Mouse (Mus musculus): Measurements from ENCODE around the gene Smc3.
"Not testable (repeated sequence)": the region's sequence is repeated elsewhere in the genome, so short reads cannot be mapped to it uniquely, and the experiment has no call there.

Smc3 gene

DNA sequence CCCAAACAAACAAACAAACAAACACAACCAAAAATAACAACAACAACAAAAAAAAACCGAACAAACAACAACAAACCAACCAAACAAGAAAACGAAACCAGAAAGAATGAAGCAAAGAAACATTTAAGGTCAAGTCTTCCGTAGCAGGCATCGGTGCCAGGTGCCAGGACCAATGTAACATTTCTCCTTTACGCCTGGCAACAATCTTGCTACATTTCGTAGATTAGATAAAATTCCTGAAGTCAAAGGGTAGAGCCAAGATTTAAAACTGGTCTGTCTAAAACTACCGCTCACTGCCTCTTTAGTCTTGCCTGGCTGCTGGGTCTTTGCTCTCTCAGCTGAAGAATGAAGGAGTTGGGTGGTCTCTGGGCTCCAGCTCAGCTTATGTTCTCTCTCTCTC, 24.1 kb upstream of the Smc3 start:
- no peak for DNase-seq (ENCODE audit: extremely low spot score, low spot score)

GRCm38 (mm10) chr19:53577025-53577800, 23.0 kb upstream of the Smc3 start:
- DNase-seq (ENCODE audit: extremely low spot score, low spot score) = no peak

DNA sequence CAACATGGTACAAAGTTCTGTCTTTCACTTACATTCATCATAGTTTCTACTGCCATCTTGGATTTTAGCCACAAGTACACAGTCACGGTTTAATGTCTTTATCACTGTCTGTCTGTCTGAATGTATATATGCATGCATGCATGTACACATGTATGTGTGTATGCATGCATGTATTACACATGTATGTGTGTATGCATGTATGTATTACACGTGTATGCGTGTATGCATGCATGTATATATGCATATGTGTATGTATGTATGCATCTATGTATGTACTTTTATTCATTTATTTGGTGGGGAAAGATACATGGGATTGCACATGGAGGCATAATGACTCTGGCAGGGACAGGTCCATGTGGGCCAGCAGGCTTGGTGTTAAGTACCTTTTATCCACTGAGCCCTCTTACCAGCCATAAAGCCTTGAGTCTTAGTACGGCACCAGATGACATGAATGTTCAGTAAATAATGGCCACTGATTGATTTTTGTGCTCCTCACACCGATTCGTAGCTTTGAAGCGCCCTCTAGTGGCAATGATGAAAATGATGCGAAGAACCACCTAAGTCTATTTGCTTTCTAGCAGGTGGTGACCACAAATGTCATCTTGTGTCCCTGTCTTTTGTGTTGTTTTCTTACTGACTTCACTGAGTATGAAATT, 21.5 kb upstream of the Smc3 start:
- peak; percentile 68 for DNase-seq (ENCODE audit: extremely low spot score, low spot score)

DNA sequence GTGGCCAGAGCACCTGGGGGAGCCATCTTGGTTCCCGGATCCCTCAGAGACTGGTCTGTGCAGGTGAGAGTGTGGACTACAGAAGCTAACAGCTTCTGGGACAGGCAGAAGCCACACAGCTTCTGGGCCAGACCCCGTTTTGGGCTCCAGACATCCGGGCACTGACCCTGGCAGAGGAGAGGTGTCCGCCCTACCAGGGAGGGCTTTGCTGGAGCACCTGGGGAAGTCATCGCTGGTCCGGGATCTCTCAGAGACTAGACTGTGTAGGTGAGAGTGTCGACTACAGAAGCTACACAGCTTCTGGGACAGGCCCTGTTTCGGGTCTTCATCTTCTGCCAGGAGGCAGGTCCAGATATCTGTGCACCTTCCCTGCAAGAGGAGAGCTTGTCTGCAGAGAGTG, 19.9 kb upstream of the Smc3 start:
- DNase-seq (ENCODE audit: extremely low spot score, low spot score) = peak; percentile 8

- DNase-seq (ENCODE audit: extremely low spot score, low spot score) = peak; percentile 6
These were observed 12.5 kb upstream of the Smc3 start for GRCm38 (mm10) chr19:53587686-53588085.

GRCm38 (mm10) chr19:53588968-53589367, 11.2 kb upstream of the Smc3 start, which contains the start of gene Nutf2-ps1:
Gene Nutf2-ps1, minus strand, starts transcription at chr19:53589068.
- not testable (repeated sequence) for DNase-seq (ENCODE audit: extremely low spot score, low spot score)

DNA sequence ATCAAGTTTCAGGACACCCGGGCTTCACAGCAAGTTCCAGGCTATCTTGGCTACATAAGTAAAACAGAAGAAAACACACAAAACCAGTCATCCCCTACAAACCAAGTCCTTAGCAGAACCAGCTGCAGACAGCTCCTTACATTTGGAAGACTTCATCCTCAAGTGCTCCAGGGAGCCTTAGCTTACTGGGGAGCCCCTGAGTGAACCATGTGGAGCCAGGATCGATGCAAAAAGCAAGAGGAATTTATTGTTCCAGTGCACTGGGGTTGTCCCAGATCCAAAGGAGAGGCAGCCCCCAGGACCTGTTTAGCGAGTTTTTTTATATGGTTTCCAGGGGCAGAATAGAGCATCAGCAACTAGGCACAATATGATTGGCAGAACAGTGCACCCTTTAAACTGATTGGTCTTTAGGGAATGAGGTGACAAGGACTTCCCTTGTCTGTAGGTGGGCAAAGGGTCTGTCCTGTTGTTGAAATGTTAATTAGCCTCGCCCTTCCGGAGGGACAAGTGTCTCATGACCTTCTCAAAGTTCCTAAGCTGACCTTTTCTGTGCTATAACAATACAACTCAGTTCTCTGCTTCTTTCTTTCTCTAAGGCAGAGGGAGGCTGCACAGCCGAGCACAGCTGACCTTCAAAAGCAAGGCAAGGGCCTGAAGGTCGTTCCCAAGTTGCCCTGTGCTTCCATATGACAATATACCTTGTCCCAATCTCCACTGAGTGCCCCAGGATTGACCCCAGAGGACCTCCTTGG, 3.3 kb upstream of the Smc3 start:
- DNase-seq (ENCODE audit: extremely low spot score, low spot score) = no peak

DNA sequence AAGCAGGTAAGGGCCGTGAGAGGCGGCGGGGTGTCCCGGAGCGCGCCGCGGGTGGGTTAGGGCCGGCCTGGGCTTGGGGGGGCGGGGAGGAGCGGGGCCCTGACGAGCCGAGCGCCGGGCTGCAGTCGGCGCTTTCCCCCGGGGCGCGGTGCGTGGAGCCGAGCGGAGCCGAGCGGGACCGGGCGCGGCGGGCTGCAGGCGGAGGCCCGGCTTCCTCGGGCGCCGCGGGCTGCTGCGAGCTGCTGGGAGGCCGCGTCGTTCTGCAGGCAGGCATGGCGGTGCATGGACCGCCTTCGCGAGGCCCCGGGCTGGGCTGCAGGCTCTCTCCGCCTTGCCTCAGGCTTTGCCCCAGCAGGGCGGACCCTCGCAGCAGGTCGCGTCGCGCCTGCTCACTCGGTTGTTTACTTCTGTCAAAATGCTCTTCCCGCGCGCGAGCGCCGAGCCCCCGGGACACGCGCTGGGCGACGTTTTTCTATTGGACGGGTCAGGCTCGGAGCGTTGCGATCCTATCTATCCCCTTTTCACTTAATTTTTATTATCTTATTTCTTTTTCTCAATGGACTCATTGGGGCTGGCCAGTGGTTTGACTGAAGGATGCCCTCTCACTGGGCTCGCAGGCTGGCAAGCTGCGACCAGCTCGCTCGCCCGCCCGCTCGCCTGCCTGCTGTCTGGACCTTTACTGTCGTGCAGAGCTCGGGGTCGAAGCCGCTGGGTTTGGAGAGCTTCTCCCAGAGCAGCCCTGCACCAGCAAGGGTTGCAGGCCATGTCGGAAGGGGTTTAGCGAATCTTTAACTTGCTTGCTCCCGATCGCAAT, 558 bp downstream of the Smc3 start:
- peak; percentile 67 for DNase-seq (ENCODE audit: extremely low spot score, low spot score)

- DNase-seq (ENCODE audit: extremely low spot score, low spot score) = no peak
These were observed 1.1 kb downstream of the Smc3 start for GRCm38 (mm10) chr19:53601363-53601655.

DNA sequence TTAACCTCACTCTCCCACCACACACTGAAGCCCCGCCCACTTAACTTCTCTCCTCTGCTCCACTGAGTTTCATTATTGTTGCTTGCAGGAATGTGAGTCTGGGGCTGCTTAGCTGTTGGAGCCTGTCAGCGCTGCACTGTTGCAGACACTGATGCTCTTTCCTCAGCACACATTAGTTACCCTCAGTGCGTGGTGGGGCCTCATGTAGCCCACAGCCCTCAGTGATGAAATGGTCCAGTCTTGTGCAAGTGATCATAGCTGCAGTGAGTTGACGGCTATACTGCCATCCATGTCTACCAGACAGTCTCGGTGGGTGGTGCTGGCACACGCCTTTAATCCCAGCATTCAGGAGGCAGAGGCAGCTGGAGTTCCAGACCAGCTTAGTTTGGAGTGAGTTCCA, 8.7 kb downstream of the Smc3 start:
- no peak for DNase-seq (ENCODE audit: extremely low spot score, low spot score)

GRCm38 (mm10) chr19:53621681-53622080, 21.5 kb downstream of the Smc3 start:
- DNase-seq (ENCODE audit: extremely low spot score, low spot score) = no peak

DNA sequence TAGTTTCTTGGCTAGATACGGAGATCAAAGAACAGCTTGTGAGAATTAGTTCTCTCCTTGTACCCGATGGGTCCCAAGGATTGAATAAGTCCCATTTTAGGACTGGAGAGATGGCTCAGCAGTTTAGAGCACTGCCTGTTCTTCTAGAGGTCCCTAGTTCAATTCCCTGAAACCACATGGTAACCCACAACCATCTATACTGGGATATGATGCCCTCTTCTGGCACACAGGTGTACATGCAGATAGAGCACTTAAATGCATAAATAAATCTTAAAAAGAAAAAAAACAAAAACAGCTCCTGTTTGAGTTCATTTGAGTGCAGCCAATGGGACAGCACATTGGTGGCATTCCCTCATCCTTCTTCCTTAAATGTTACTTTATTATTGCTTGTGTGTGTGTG, 37.8 kb downstream of the Smc3 start:
- no peak for DNase-seq (ENCODE audit: extremely low spot score, low spot score)

DNA sequence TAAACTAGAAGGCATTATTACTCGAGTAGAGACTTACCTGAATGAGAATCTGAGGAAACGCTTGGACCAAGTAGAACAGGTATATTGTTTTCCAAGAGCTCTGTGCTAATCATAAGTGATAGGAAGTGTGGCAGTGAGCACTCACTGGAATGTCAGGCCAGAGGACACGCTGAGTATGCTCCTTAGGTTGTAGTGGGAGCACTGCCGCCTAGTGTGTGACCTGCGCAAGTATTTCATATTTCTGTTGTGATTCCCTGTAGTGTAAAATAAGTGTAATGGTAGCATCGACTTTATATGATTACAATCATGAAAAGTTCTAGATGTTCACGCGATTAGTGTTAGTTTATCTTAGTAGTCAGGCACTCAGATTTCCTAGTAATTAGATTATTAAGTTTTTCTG, 38.5 kb downstream of the Smc3 start:
- DNase-seq (ENCODE audit: extremely low spot score, low spot score) = no peak

GRCm38 (mm10) chr19:53644020-53644595, 43.9 kb downstream of the Smc3 start:
- DNase-seq (ENCODE audit: extremely low spot score, low spot score) = no peak

DNA sequence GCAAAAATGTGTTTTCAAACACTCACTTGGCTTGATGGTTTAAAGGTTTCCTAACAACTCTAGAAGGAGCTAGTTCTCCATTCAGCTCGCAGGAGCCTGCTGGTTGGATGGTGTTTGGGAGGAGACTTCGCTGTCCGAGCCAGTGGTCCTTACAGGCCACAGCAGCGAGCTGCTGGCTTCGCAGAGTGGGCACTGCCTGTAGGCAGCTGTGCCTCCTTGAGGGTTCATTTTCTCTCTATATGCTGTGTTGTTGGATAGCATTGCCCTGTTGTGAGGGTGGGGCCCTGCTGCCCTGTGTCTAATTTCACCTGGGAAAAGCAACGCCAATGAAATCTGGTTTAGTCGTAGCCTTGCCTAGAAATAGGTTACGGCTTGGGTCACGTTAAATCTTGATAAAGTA, 47.1 kb downstream of the Smc3 start:
- DNase-seq (ENCODE audit: extremely low spot score, low spot score) = no peak

GRCm38 (mm10) chr19:53648056-53648455, 47.9 kb downstream of the Smc3 start:
- no peak for DNase-seq (ENCODE audit: extremely low spot score, low spot score)

DNA sequence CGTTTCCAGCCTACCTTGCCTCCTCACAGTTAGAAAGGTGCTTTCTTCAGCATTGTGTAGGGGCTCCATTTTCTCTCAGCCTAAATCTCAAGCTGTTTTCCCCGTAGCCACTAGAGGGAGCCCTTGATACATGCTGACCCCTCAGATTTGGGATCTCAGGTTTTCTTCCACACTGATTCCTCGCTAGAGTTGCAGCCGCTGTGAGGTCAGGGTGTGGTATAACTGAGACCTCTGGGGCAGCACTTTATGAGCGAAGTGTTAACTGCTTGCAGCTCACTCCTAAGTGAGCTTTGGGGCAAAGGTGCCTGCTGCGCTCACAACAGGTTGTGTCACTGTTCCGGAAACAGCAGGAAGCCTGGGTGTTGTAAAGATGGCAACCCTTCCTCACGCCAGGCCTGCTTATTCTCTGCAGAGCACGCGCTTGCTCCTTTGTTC, 48.6 kb downstream of the Smc3 start:
- DNase-seq (ENCODE audit: extremely low spot score, low spot score) = peak; percentile 85

DNA sequence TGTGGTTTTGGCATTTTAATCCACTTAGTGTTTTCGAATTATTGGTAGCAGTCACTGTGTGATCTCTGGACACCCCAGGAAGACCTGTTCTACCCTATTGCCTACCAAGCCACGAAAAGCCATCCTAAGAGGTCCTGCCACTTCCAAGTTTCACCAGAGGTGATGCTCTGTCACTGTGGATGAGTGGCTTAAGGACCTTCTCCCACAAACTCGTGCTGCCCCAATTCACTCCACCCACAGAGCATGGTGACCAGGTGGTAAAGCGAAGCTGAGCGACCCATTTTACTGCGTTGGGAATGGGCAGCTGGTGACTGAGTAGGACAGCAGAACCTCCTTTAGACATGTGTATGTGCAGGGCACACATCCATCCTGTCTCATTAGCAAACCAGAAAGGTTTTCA, 49.2 kb downstream of the Smc3 start:
- DNase-seq (ENCODE audit: extremely low spot score, low spot score) = no peak

DNA sequence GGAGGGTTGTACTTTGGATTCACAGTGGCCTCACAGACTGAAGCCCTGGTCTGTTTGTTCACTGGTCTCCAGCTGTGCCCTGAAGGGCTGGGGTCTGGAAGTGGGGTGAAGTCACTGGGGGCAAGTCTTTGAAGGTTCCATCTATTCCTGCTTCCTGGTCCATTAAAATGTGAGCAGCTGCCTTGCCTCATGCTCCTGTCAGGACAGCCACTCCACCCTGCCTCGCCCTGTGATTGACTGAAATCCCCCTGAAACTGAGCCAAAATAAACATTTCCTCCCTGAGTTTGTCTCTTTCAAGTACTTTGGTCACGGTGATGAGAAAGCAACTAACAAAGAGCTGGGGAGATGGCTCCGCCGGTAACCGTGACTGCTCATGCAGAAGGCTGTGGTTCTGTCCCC, 49.6 kb downstream of the Smc3 start:
- no peak for DNase-seq (ENCODE audit: extremely low spot score, low spot score)

- no peak for DNase-seq (ENCODE audit: extremely low spot score, low spot score)
These were observed 50.7 kb downstream of the Smc3 start for GRCm38 (mm10) chr19:53650921-53651320.

DNA sequence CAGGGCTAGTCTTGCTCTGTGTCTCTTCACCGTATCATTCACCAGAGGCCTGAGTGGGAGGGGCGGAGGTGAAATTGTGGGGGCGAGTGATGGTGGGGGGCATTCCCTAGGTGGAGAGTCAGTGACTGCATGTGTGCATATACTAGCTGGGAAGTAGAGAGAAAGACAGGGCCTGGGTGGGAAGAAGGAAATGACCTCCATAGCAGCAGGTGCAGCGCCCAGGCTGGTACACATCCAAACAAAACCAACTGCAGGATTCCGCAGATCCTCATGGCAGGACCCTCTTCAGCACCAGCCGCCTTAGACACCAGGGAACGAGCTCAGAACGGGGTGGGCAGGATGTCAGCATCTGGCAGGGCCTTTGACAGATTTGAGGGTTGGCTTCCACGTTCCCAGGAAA, 52.1 kb downstream of the Smc3 start:
- peak; percentile 15 for DNase-seq (ENCODE audit: extremely low spot score, low spot score)
